Mouse (Mus musculus) stomach, embryonic 14.5 days (tissue): ENCODE data around the gene Creld1. TPM values are rescaled to one million over a fixed set of nuclear protein-coding genes. Genes with fewer than 3 reads are reported as not detected.

Experiments
- ATAC-seq: fragments of 200-750 bp; cut with Nextera tagmentation; 2 replicates; pipeline ENCODE4 v1.8.0; 2017; ENCODE audit warnings: low read depth, moderate TSS enrichment; ENCODE audit not compliant: insufficient number of reproducible peaks, insufficient read depth, low FRiP score
- H3K27ac ChIP-seq: fragments of 300-500 bp; sonication (generic); 2 replicates; pipeline ENCODE4 v1.5.1; 2014; ENCODE audit warnings: mild to moderate bottlenecking, low read length, moderate library complexity, mixed read lengths
- H3K27me3 ChIP-seq: fragments of 300-500 bp; sonication (generic); 2 replicates; pipeline ENCODE4 v1.6.1; 2014; ENCODE audit warnings: low read length, control low read depth, mixed read lengths; ENCODE audit not compliant: control insufficient read depth, insufficient read depth
- H3K36me3 ChIP-seq: fragments of 300-500 bp; sonication (generic); 2 replicates; pipeline ENCODE4 v1.6.1; 2014; ENCODE audit warnings: mild to moderate bottlenecking, control low read depth, low read length, moderate library complexity, mixed read lengths; ENCODE audit not compliant: control insufficient read depth, insufficient read depth
- H3K4me1 ChIP-seq: fragments of 300-500 bp; sonication (generic); 2 replicates; pipeline ENCODE4 v1.6.1; 2014; ENCODE audit warnings: low read length, control low read depth, mixed read lengths; ENCODE audit not compliant: control insufficient read depth, insufficient read depth
- H3K4me2 ChIP-seq: fragments of 300-500 bp; sonication (generic); replicated peaks from 2 replicates; pipeline ENCODE4 v1.6.1; 2014; ENCODE audit warnings: low read depth, low read length, control low read depth
- H3K4me3 ChIP-seq: fragments of 300-500 bp; sonication (generic); 2 replicates; pipeline ENCODE4 v1.5.1; 2014; ENCODE audit warnings: low read depth, low read length, control low read depth
- H3K9ac ChIP-seq: fragments of 300-500 bp; sonication (generic); replicated peaks from 2 replicates; pipeline ENCODE4 v1.6.1; 2014; ENCODE audit warnings: low read depth, mild to moderate bottlenecking, control low read depth, low read length, moderate library complexity, mixed read lengths
- H3K9me3 ChIP-seq: fragments of 300-500 bp; sonication (generic); 2 replicates; pipeline ENCODE4 v1.6.1; 2016; ENCODE audit warnings: low read depth, low read length, control low read depth; ENCODE audit not compliant: control insufficient read depth
- WGBS: fragments of 180-500 bp; shearing (Covaris S2); extraction: QIAGEN DNeasy Blood & Tissue Kit; methylation state at CpG from one replicate; pipeline ENCODE4 v1.1.7; 2014; 5-methylcytosine and 5-hydroxymethylcytosine counted together
- polyA plus RNA-seq: library from polyadenylated mRNA; unstranded; fragments of >200 nt; fragmentation: Nextera tagmentation; extraction: Ambion mirVana; gene quantifications from 2 replicates; pipeline ENCODE4 v1.2.1, GENCODE M21; 2014

The Creld1 gene
- polyA plus RNA-seq, 1 experiment from 2014 or later, result 16.0 TPM

DNA sequence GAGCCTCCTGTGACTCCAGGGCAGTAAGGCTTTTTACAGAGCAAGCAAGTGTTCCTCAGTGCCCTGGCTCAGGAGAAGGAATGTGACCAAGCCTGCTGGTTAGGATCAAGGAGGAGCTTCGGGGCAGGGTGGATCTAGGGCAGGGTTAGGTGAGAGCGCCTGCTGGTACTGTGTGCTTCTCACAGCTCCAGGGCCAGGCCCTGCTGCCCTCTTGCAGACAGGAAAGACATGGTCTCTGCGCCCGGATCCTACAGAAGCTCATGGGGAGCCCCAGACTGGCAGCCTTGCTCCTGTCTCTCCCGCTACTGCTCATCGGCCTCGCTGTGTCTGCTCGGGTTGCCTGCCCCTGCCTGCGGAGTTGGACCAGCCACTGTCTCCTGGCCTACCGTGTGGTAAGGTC lies 24.5 kb upstream of the Creld1 start:
- peak overlapping the region; percentile 15; the same call in 1 of the 2 replicates for H3K4me3 ChIP-seq

GRCm38 (mm10) chr6:113464040-113464439 lies 19.1 kb upstream of the Creld1 start:
- no peak overlapping the region for H3K4me3 ChIP-seq
- H3K4me2 ChIP-seq, result no peak overlapping the region
- ATAC-seq, result no peak
- no peak overlapping the region for H3K27ac ChIP-seq
- H3K4me1 ChIP-seq, result no peaks in the 10 kb centered on the region
- 66% methylated on average over 7 of the region's 7 CpGs for WGBS
- H3K36me3 ChIP-seq, result no peaks in the 10 kb centered on the region
- H3K9ac ChIP-seq, result no peak overlapping the region
- no peaks in the 10 kb centered on the region for H3K27me3 ChIP-seq
- no peaks in the 10 kb centered on the region for H3K9me3 ChIP-seq

More for the DNA sequence above, 24.5 kb upstream of the Creld1 start:
- Histone ChIP-seq H3K4me1 (peaks cover 2% of the 10 kb centered on the region; the same call in 1 of the 2 replicates), H3K27ac (peak overlapping the region; percentile 52; the same call in 1 of the 2 replicates), H3K9me3 (no peaks in the 10 kb centered on the region), H3K9ac (no peak overlapping the region), H3K4me2 (peak overlapping the region; percentile 30), H3K36me3 (no peaks in the 10 kb centered on the region), H3K27me3 (no peaks in the 10 kb centered on the region)
- 53% methylated on average over 10 of the region's 10 CpGs for WGBS
- peak; percentile 92 for ATAC-seq

GRCm38 (mm10) chr6:113465602-113466001 lies 17.5 kb upstream of the Creld1 start:
- Histone ChIP-seq H3K4me3 (no peak overlapping the region), H3K36me3 (no peaks in the 10 kb centered on the region), H3K4me1 (peaks cover 7% of the 10 kb centered on the region; the same call in 1 of the 2 replicates), H3K9ac (no peak overlapping the region), H3K9me3 (no peaks in the 10 kb centered on the region), H3K27ac (no peak overlapping the region), H3K27me3 (0 out of 2 replicates have a peak, but pooled peaks cover 3% of the 10 kb centered on the region), H3K4me2 (no peak overlapping the region)
- WGBS, result 54% methylated on average over 5 of the region's 5 CpGs
- no peak for ATAC-seq

DNA sequence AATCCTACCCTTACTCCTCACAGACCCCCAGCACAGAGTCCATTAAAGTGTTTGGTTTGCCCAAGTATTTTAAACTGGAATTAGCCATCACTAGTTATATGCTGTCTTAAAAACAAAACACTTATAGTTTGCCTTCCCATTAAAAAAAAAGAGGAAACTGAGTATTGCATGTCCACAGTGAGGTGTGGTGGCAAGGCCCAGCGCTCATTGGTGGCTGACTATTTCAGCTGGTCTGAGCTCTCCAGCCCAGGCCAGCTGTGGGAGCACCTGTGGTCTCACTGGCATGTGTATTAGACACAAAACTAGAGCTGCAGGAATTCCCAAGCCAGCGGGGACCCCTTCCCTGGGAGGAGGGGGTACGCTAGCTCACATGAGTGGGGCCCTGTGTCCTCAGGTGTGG lies 14.6 kb upstream of the Creld1 start:
- Histone ChIP-seq H3K4me2 (no peak overlapping the region), H3K9ac (no peak overlapping the region), H3K27ac (no peak overlapping the region), H3K9me3 (no peaks in the 10 kb centered on the region), H3K4me3 (no peak overlapping the region), H3K36me3 (no peaks in the 10 kb centered on the region), H3K4me1 (peaks cover 17% of the 10 kb centered on the region; the same call in 1 of the 2 replicates), H3K27me3 (0 out of 2 replicates have a peak, but pooled peaks cover 3% of the 10 kb centered on the region)
- 76% methylated on average over 3 of the region's 3 CpGs for WGBS
- ATAC-seq, result no peak

GRCm38 (mm10) chr6:113469021-113469420 lies 14.1 kb upstream of the Creld1 start:
- H3K9ac ChIP-seq, result 0 out of 2 replicates have a peak overlapping the region, but pooled peaks have one; percentile 14
- peak overlapping the region; percentile 29 for H3K4me3 ChIP-seq
- H3K27ac ChIP-seq, result no peak overlapping the region
- ATAC-seq, result peak; percentile 67; the same call in 1 of the 2 replicates
- peak overlapping the region; percentile 69 for H3K4me2 ChIP-seq
- peaks cover 17% of the 10 kb centered on the region; the same call in 1 of the 2 replicates for H3K4me1 ChIP-seq
- 0 out of 2 replicates have a peak, but pooled peaks cover 3% of the 10 kb centered on the region for H3K27me3 ChIP-seq
- no peaks in the 10 kb centered on the region for H3K36me3 ChIP-seq
- H3K9me3 ChIP-seq, result no peaks in the 10 kb centered on the region
- 13% methylated on average over 9 of the region's 9 CpGs for WGBS

- Histone ChIP-seq H3K27me3 (0 out of 2 replicates have a peak, but pooled peaks cover 3% of the 10 kb centered on the region), H3K27ac (no peak overlapping the region), H3K9me3 (no peaks in the 10 kb centered on the region), H3K4me3 (peak overlapping the region; percentile 29), H3K36me3 (no peaks in the 10 kb centered on the region), H3K9ac (peak overlapping the region; percentile 14; the same call in 1 of the 2 replicates), H3K4me2 (peak overlapping the region; percentile 69), H3K4me1 (peaks cover 17% of the 10 kb centered on the region; the same call in 1 of the 2 replicates)
- peak; percentile 51; the same call in 1 of the 2 replicates for ATAC-seq
- WGBS, result 2% methylated on average over 31 of the region's 31 CpGs
These were observed 13.7 kb upstream of the Creld1 start for GRCm38 (mm10) chr6:113469432-113469831.

- 0 out of 2 replicates have a peak within 1 kb of the TSS, but pooled peaks have one; percentile 3 for H3K9ac ChIP-seq
- H3K9me3 ChIP-seq, result no peaks in the 10 kb centered on the region
- ATAC-seq, result peak; percentile 66
- H3K4me3 ChIP-seq, result peak within 1 kb of the TSS; percentile 22
- H3K27me3 ChIP-seq, result 0 out of 2 replicates have a peak, but pooled peaks cover 3% of the 10 kb centered on the region
- peak within 1 kb of the TSS; percentile 57 for H3K4me2 ChIP-seq
- no peak within 1 kb of the TSS; the same call in 1 of the 2 replicates for H3K27ac ChIP-seq
- peaks cover 17% of the 10 kb centered on the region; the same call in 1 of the 2 replicates for H3K4me1 ChIP-seq
- 22% methylated on average over 12 of the region's 12 CpGs for WGBS
- H3K36me3 ChIP-seq, result no peaks in the 10 kb centered on the region
These were observed 11.7 kb upstream of the Creld1 start, which contains the start of gene Il17rc for GRCm38 (mm10) chr6:113471297-113471936. Gene Il17rc (plus strand): TSS chr6:113471427.

DNA sequence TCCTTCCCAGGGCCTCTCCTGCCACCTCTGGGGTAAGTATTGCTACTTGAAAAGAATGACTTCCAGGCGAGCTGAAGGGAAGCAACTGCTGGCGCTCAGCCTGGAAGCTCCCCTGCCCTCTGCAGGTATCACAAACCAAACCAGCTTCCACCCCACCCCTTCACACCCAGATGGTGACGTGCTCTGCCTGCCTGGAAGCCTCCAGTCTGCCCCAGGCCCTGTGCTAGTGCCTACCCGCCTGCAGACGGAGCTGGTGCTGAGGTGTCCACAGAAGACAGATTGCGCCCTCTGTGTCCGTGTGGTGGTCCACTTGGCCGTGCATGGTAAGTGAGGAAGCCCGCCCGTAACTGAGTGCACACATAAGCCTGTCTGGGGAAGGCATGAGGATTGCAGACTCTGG lies 11.0 kb upstream of the Creld1 start:
- H3K4me2 ChIP-seq, result peak overlapping the region; percentile 57; the same call in 1 of the 2 replicates
- no peak overlapping the region for H3K9ac ChIP-seq

More for the DNA sequence above, 11.0 kb upstream of the Creld1 start:
- whole genome bisulfite sequencing, result 59% methylated on average over 10 of the region's 10 CpGs
- Histone ChIP-seq H3K27ac (no peak overlapping the region), H3K9me3 (no peaks in the 10 kb centered on the region), H3K4me3 (no peak overlapping the region; the same call in 1 of the 2 replicates), H3K27me3 (0 out of 2 replicates have a peak, but pooled peaks cover 3% of the 10 kb centered on the region), H3K4me1 (peaks cover 17% of the 10 kb centered on the region; the same call in 1 of the 2 replicates), H3K36me3 (no peaks in the 10 kb centered on the region)
- no peak for ATAC-seq
